Mouse (Mus musculus): ENCODE measurements at regions not wholly inside any gene's neighbourhood (a gene's known extent, or its start where the extent isn't known, plus 50 kb on each side); places are given as distances from the start of the nearest gene placed in this dataset.
A peak's percentile ranks its signal among the peaks of the same experiment; 100 is the strongest.

DNA sequence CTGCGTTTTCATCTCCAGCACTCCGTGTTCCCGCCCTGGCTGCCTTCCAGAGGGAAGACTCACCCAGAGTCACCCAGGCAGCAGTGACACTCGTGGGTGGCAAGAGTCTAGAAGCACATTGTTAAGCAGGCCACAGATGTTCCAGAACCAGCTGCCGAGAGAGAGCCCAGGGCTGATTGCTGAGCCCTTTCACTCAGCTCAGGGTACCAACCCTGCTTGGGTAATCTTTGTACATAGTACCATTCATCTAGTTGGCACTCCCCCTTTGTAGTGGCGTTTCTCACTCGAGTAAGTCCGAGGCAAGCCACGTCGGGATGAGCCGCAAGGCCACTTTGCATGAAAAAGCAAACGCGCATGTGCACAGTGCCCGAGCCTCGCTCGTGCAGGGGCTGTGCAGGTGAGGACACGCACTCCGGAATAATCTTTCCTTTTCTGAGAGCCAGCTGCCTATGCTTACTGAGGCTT, 156.9 kb downstream of the Zfp281 start:
- peak in 1 of 2 experiments; percentile 17 for DNase-seq (ENCODE audit: low spot score in 2 of 2)

DNA sequence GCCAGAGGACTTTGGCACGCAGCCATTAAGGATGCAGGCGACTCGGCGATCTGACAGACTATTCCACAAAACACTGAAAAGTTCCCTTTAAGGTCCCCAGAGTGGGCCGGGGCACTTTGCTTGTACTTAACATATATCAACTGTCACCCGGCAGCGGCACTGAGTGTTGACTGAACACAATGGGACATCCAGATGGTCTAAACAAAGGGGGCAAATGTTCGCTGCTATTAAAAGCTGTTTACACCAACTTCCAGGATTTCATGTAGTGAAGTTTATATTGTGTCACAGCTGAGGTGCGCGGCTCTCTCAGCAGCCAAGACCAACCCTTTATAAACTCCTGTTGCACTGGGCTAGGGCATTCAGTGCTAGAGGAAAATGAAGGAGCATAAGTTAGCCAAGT, 157.6 kb downstream of the Zfp281 start:
- DNase-seq (ENCODE audit: low spot score in 2 of 2) = no peak

DNA sequence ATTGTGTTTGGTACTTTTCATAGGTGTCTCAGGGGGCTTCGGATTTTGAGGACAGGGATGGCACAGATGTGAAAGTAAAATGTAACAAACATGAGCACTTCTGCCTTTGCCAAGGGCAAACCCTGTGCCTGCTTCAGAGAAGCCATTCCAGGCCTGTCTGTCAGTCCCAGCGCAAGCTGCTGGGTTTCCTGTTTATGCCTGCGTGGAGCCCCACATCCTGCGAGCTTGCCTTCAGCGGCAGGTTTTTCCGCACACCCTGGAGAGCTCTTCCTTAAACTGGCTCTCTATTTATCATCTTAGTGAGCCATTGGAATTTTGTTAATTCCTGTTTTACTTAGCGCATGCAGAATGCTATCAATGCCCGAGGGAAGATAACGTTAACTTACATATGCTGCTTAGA, 159.5 kb downstream of the Zfp281 start:
- DNase-seq (ENCODE audit: low spot score in 2 of 2) = no peak

DNA sequence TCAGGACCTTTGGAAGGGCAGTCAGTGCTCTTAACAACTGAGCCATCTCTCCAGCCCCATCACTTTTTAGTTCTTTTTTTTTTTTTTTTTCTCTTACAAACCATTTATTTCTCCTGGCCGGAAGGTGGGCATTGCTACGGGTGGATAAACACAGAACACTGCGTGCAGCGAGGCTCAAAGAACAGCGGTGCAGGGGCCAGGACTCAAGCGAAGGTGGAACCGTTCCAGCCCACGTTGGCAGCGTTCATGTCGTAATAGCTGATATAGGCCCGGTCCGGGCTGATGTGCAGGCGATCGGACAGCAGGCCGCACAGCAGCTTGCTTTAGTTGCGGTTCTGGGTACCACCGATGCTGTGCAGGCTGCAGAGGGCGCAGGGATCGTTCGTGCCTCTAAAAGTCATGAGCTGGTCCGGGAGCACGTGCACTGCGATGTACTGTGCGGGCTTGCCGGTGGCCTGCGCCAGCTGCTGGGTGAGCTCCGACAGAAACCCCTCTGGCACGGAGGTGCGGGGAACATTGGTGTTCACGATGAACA, 164.3 kb downstream of the Zfp281 start:
- DNase-seq (ENCODE audit: low spot score in 2 of 2) = no peak

DNA sequence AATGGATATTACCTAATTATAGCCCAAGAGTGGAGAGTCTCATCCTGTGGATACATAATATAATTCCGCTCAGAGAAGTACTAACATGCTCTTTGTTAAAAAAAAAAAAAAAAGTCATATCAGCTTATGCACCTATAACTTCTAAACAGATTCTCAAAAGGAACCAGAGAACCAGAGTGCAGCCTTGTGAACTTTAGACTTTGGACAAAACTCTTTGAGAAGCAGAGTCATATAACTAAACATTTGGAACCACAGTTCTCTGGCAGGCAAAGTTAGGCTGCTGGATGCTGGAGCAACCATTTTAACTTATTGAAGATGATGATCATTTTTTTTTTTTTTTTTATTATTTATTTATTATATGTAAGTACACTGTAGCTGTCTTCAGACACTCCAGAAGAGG, 166.9 kb downstream of the Zfp281 start:
- DNase-seq (ENCODE audit: low spot score in 2 of 2) = no peak

All from frontal cortex, postnatal 25 days (tissue).